Mouse (Mus musculus): ENCODE results near the gene Clcnkb. TPM values are rescaled to one million over a fixed set of nuclear protein-coding genes. Genes with fewer than 3 reads are reported as not detected.

Clcnkb gene
- polyA plus RNA-seq, 1 experiment from 2014 or later, result not detected

- WGBS, result 80% methylated on average over 12 of the region's 12 CpGs
- no peak for ATAC-seq (ENCODE audit: low FRiP score, low read depth)
These were observed 24.5 kb downstream of the Clcnkb start for GRCm38 (mm10) chr4:141391293-141391692.

GRCm38 (mm10) chr4:141389366-141390150 is 26.3 kb downstream of the Clcnkb start:
- 0 out of 2 replicates have a peak, but pooled peaks cover 4% of the 10 kb centered on the region for H3K4me1 ChIP-seq
- no peak for ATAC-seq (ENCODE audit: low FRiP score, low read depth)
- no peak overlapping the region for H3K9ac ChIP-seq
- no peak overlapping the region for H3K4me2 ChIP-seq (replicated peaks)
- WGBS, result 72% methylated on average over 18 of the region's 18 CpGs
- H3K27me3 ChIP-seq (replicated peaks), result peaks cover 14% of the 10 kb centered on the region
- H3K36me3 ChIP-seq, result no peaks in the 10 kb centered on the region
- no peak overlapping the region for H3K27ac ChIP-seq
- no peak overlapping the region for H3K4me3 ChIP-seq
- H3K9me3 ChIP-seq, result no peaks in the 10 kb centered on the region

More at GRCm38 (mm10) chr4:141391293-141391692, 24.5 kb downstream of the Clcnkb start:
- Histone ChIP-seq H3K9me3 (no peaks in the 10 kb centered on the region), H3K4me3 (no peak overlapping the region), H3K27ac (no peak overlapping the region), H3K36me3 (no peaks in the 10 kb centered on the region), H3K4me2 (replicated peaks) (no peak overlapping the region), H3K4me1 (no peaks in the 10 kb centered on the region), H3K27me3 (replicated peaks) (peaks cover 18% of the 10 kb centered on the region), H3K9ac (no peak overlapping the region)

GRCm38 (mm10) chr4:141387933-141388332 is 27.9 kb downstream of the Clcnkb start:
- 71% methylated on average over 5 of the region's 5 CpGs for WGBS
- Histone ChIP-seq H3K4me2 (replicated peaks) (no peak overlapping the region), H3K9ac (no peak overlapping the region), H3K36me3 (no peaks in the 10 kb centered on the region), H3K27ac (no peak overlapping the region), H3K4me3 (no peak overlapping the region), H3K27me3 (replicated peaks) (peaks cover 29% of the 10 kb centered on the region), H3K4me1 (0 out of 2 replicates have a peak, but pooled peaks cover 12% of the 10 kb centered on the region), H3K9me3 (no peaks in the 10 kb centered on the region)
- ATAC-seq (ENCODE audit: low FRiP score, low read depth), result no peak

- H3K4me3 ChIP-seq, result no peak overlapping the region
- no peaks in the 10 kb centered on the region for H3K9me3 ChIP-seq
- H3K4me1 ChIP-seq, result peaks cover 19% of the 10 kb centered on the region
- peaks cover 36% of the 10 kb centered on the region for H3K27me3 ChIP-seq (replicated peaks)
- no peak overlapping the region for H3K27ac ChIP-seq
- H3K4me2 ChIP-seq (replicated peaks), result no peak overlapping the region
- H3K9ac ChIP-seq, result no peak overlapping the region
- H3K36me3 ChIP-seq, result no peaks in the 10 kb centered on the region
- ATAC-seq (ENCODE audit: low FRiP score, low read depth), result no peak
- WGBS, result 18% methylated on average over 5 of the region's 5 CpGs
These were observed 28.6 kb downstream of the Clcnkb start for GRCm38 (mm10) chr4:141387093-141387784.

- no peak overlapping the region for H3K4me3 ChIP-seq
- no peaks in the 10 kb centered on the region for H3K9me3 ChIP-seq
- no peaks in the 10 kb centered on the region for H3K36me3 ChIP-seq
- no peak overlapping the region for H3K27ac ChIP-seq
- peaks cover 42% of the 10 kb centered on the region for H3K27me3 ChIP-seq (replicated peaks)
- H3K4me1 ChIP-seq, result peaks cover 21% of the 10 kb centered on the region
- ATAC-seq (ENCODE audit: low FRiP score, low read depth), result no peak
- no peak overlapping the region for H3K4me2 ChIP-seq (replicated peaks)
- WGBS, result 73% methylated on average over 7 of the region's 7 CpGs
- no peak overlapping the region for H3K9ac ChIP-seq
These were observed 29.7 kb downstream of the Clcnkb start for GRCm38 (mm10) chr4:141386150-141386549.

- ATAC-seq (ENCODE audit: low FRiP score, low read depth), result 0 out of 2 replicates have a peak, but pooled peaks have one; percentile 23
These were observed 30.5 kb downstream of the Clcnkb start for GRCm38 (mm10) chr4:141385275-141385674.

GRCm38 (mm10) chr4:141382406-141382805 is 33.4 kb downstream of the Clcnkb start:
- H3K9ac ChIP-seq, result peak overlapping the region; percentile 56
- WGBS, result under 1% methylated on average over 25 of the region's 25 CpGs
- peaks cover 56% of the 10 kb centered on the region for H3K27me3 ChIP-seq (replicated peaks)

More at GRCm38 (mm10) chr4:141385275-141385674, 30.5 kb downstream of the Clcnkb start:
- Histone ChIP-seq H3K4me2 (replicated peaks) (no peak overlapping the region), H3K27ac (no peak overlapping the region), H3K4me1 (peaks cover 21% of the 10 kb centered on the region), H3K36me3 (no peaks in the 10 kb centered on the region), H3K27me3 (replicated peaks) (peaks cover 49% of the 10 kb centered on the region), H3K9me3 (no peaks in the 10 kb centered on the region), H3K9ac (no peak overlapping the region), H3K4me3 (no peak overlapping the region)
- WGBS, result under 1% methylated on average over 7 of the region's 7 CpGs

GRCm38 (mm10) chr4:141379674-141380073 is 36.1 kb downstream of the Clcnkb start:
- whole genome bisulfite sequencing, result 56% methylated on average over 8 of the region's 8 CpGs
- Histone ChIP-seq H3K36me3 (no peaks in the 10 kb centered on the region), H3K9me3 (no peaks in the 10 kb centered on the region), H3K4me2 (replicated peaks) (no peak overlapping the region), H3K9ac (no peak overlapping the region), H3K4me3 (no peak overlapping the region), H3K27me3 (replicated peaks) (peaks cover 49% of the 10 kb centered on the region), H3K27ac (no peak overlapping the region), H3K4me1 (peaks cover 21% of the 10 kb centered on the region)
- ATAC-seq (ENCODE audit: low FRiP score, low read depth), result no peak

More at GRCm38 (mm10) chr4:141382406-141382805, 33.4 kb downstream of the Clcnkb start:
- H3K4me2 ChIP-seq (replicated peaks), result peak overlapping the region; percentile 62
- peak overlapping the region; percentile 28 for H3K4me3 ChIP-seq
- peak; percentile 16; the same call in 1 of the 2 replicates for ATAC-seq (ENCODE audit: low FRiP score, low read depth)
- H3K27ac ChIP-seq, result no peak overlapping the region
- H3K36me3 ChIP-seq, result no peaks in the 10 kb centered on the region
- peaks cover 24% of the 10 kb centered on the region for H3K4me1 ChIP-seq
- H3K9me3 ChIP-seq, result no peaks in the 10 kb centered on the region

- Histone ChIP-seq H3K4me3 (no peak overlapping the region), H3K36me3 (no peaks in the 10 kb centered on the region), H3K9ac (no peak overlapping the region), H3K27ac (no peak overlapping the region), H3K4me1 (peaks cover 12% of the 10 kb centered on the region), H3K27me3 (replicated peaks) (peaks cover 27% of the 10 kb centered on the region), H3K4me2 (replicated peaks) (no peak overlapping the region), H3K9me3 (no peaks in the 10 kb centered on the region)
- WGBS, result 91% methylated on average over 5 of the region's 5 CpGs
- ATAC-seq (ENCODE audit: low FRiP score, low read depth), result no peak
These were observed 43.4 kb downstream of the Clcnkb start for GRCm38 (mm10) chr4:141372426-141372825.

- peaks cover 53% of the 10 kb centered on the region for H3K27me3 ChIP-seq (replicated peaks)
- ATAC-seq (ENCODE audit: low FRiP score, low read depth), result peak; percentile 39; the same call in 1 of the 2 replicates
These were observed 47.6 kb downstream of the Clcnkb start, which contains the start of gene Fam131c for GRCm38 (mm10) chr4:141367997-141368791. Gene Fam131c, plus strand, starts transcription at chr4:141368220.

GRCm38 (mm10) chr4:141365876-141366275 is 49.9 kb downstream of the Clcnkb start:
- H3K4me2 ChIP-seq (replicated peaks), result no peak overlapping the region
- no peaks in the 10 kb centered on the region for H3K36me3 ChIP-seq
- H3K27me3 ChIP-seq (replicated peaks), result peaks cover 53% of the 10 kb centered on the region
- no peak overlapping the region for H3K27ac ChIP-seq
- no peak overlapping the region for H3K9ac ChIP-seq
- 58% methylated on average over 7 of the region's 7 CpGs for WGBS
- no peaks in the 10 kb centered on the region for H3K9me3 ChIP-seq
- H3K4me3 ChIP-seq, result no peak overlapping the region
- H3K4me1 ChIP-seq, result peaks cover 19% of the 10 kb centered on the region
- ATAC-seq (ENCODE audit: low FRiP score, low read depth), result no peak

More at GRCm38 (mm10) chr4:141367997-141368791, 47.6 kb downstream of the Clcnkb start, which contains the start of gene Fam131c:
- Histone ChIP-seq H3K4me2 (replicated peaks) (peak within 1 kb of the TSS; percentile 99), H3K9me3 (no peaks in the 10 kb centered on the region), H3K9ac (peak within 1 kb of the TSS; percentile 72), H3K4me1 (peaks cover 19% of the 10 kb centered on the region), H3K27ac (no peak within 1 kb of the TSS), H3K4me3 (peak within 1 kb of the TSS; percentile 54), H3K36me3 (no peaks in the 10 kb centered on the region)
- WGBS, result under 1% methylated on average over 58 of the region's 71 CpGs

All from neural tube, embryonic 12.5 days (tissue).